Mouse (Mus musculus): ENCODE measurements around the gene B3galt1. TPM values are rescaled to one million over a fixed set of nuclear protein-coding genes. Genes with fewer than 3 reads are reported as not detected.

Gene B3galt1
- total RNA-seq, 2 experiments from 2014 or later = 104 to 113 TPM

DNA sequence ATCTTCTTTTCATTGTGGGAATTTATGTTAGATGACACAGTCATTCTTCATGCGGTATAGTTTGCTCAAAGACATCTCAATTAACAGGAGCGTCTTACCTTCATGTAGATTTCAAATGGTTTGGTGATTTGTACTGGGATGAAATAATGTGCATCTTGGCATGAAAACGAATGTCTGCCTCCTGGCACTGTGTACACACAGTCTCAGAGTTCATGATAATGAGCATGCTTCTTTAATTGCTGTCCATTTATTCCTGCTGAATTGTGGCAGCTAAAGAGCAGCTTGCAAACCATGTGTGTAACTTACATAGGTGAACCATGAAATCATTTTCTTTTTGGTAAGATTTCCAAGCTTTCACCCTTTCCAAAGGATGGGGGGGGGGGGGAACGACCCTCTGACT is 112.0 kb downstream of the B3galt1 start:
- intact Hi-C loops (cut with DNase I) = no loop called here
- DNase-seq = peak; percentile 2

DNA sequence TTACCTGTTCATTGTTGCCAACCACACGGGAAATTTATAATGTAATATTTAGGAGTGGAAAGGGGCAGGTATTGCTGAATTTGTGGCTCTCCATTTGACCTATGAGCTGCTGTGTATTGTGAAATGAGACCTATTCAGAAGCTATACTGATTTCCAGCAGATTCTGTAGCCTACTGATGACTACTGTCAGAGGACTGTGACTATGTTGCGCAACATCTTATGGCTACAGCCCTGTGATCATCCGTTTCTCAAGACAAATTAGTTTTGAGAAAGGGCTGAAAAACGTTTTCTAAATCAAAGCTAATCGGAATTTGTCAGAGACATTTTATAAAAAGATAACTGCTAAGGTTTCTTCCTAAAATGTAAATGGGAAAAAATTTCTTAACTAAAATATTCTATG is 158.6 kb downstream of the B3galt1 start:
- no peak for DNase-seq
- intact Hi-C loops (cut with DNase I) = no loop called here

GRCm38 (mm10) chr2:67730771-67731170 is 165.1 kb downstream of the B3galt1 start:
- intact Hi-C loops (cut with DNase I) = no loop called here
- DNase-seq = peak; percentile 3

DNA sequence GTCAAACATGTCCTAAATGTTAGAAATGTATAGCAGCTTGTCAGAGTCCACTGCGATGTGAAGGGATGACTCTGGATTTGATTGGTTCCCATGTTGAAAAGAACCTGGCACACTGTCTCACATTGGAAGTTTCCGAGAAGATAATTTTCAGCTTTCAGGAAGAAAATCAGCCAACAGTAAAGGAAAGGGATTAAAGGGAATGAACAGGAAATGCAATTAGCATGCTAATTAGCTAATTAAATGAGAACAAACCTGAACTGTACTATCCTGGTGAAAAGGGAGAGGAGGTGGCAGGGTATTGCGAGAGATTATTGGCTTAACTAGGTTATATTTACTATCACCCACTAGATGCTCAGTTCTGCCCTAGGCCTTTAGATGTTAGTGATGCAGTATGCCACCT is 185.9 kb downstream of the B3galt1 start:
- no peak for DNase-seq
- intact Hi-C loops (cut with DNase I) = no loop called here

DNA sequence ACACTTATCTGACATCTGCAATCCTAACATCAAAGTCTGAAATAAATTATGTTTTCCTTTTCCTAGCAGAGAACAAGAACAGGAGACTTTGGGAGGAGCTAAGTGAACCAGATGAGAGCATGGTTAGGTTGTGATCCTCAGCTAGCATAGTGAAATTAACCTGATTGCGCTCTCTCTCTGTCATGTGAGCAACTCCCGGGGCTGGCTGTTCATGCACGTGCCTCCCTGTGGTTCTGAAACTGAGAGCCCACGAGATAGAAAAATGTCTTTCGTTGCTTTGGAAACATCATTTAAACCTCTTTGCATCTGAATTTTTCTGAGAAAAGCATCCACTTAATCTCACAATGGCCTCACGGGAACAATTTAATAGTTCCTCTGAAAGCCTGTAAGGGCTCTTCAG is 190.8 kb downstream of the B3galt1 start:
- intact Hi-C loops (cut with DNase I) = no loop called here
- DNase-seq = no peak

DNA sequence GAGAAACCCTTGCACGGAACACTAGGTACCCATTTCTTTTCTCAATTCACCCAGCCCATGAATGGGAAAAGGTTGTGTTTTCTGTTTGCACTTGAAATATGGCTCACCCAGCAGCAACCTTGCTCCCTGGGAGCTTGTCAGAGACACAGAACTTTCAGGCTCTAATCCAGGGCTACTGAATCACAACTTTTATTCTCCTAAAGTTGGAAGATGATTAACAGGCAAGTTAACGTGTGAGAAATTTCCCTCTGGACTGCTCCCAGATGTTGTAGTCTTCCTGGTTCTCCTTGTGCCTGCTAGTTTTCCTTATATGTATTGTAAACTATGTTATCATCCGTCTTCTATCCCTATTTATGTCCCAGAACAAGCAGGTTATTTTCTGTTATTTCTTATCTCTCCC is 221.9 kb downstream of the B3galt1 start:
- intact Hi-C loops (cut with DNase I) = no loop called here
- no peak for DNase-seq

GRCm38 (mm10) chr2:67797561-67797960 is 231.9 kb downstream of the B3galt1 start:
- DNase-seq = no peak
- intact Hi-C loops (cut with DNase I) = no loop called here

- intact Hi-C loops (cut with DNase I) = no loop called here
Observed at GRCm38 (mm10) chr2:67799981-67800380, 234.3 kb downstream of the B3galt1 start.

DNA sequence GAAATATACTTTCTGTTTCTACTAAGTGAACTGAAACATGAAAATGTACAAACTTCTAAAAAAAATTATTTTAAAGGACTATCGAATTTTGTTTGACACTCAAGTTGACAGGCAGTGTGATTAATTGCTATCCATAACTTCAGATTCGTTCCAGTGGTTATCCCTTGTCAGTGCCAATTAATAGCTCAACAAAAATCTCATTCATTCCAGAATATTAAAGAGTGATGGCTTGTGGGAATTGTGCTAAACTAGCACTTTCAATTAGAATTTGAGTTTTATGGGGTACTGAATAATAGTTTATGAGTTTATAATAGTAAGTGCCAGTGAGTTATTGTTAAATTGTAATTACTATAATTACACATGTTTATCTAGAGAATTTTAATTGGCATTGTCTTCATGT is 250.5 kb downstream of the B3galt1 start:
- intact Hi-C loops (cut with DNase I) = no loop called here
- DNase-seq = no peak

More at GRCm38 (mm10) chr2:67799981-67800380, 234.3 kb downstream of the B3galt1 start:
- DNase-seq = no peak

GRCm38 (mm10) chr2:67818014-67818413 is 252.3 kb downstream of the B3galt1 start:
- peak; percentile 8 for DNase-seq
- intact Hi-C loops (cut with DNase I) = no loop called here

DNA sequence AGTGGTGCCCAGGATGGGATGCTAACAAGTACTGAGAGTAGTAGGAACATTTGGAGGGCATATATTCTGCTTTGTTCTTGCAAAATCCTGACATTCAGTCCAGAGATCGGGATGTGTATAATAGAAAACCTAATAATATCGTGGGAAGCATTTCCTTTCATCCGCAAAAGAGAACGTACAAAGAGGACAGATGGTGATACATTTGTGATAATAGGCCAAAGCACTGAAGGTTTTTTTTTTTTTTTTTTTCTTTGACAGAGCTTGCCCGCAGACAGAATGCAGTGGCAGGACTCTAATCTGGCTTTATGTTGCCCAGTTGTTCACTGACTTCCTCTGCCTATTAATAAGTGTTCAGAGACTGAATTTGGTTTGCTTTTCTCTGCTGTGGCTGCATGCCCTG is 256.7 kb downstream of the B3galt1 start:
- intact Hi-C loops (cut with DNase I) = no loop called here
- DNase-seq = no peak

- intact Hi-C loops (cut with DNase I) = no loop called here
- DNase-seq = no peak
Observed at GRCm38 (mm10) chr2:67827697-67828096, 262.0 kb downstream of the B3galt1 start.

DNA sequence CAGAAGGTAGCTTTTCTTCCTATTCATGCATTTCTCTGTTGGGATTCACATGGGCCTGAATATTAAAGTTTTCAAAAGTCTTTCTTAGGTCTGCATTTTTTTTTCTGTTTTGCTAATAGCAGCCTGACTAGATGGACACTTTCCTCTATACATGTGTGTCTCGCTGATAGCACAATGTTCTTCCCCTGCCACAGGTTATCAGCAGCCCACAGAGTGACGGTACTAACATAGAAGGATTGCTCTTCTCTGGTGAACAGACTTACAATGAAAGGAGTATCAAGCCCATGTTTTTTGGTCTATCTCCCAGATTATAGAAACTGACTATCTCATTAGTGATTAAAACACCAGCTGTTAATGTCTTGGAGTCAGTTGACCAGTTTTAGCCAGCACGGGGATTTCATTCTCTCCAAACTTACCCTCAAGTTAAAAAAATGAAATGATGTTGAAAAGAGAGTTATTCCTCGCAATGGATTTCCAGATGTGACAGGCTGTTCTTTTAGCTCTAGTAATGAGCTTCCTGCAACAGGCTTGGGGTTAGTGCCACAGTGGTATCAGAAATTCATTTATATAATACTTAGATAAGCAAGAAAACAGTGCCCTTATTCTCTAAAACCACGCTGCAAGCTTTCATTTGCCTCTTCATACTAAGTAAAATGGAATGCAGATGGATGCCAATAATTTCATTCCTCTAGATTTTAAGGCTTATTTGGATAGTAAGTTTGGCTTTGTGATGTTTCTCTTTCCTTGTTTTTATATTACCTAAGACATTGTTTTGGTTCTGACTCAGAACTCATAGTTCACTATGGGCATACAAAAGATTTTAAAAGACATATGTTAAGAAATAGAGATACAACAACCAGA is 263.6 kb downstream of the B3galt1 start:
- intact Hi-C loops (cut with DNase I) = no loop called here
- no peak for DNase-seq

DNA sequence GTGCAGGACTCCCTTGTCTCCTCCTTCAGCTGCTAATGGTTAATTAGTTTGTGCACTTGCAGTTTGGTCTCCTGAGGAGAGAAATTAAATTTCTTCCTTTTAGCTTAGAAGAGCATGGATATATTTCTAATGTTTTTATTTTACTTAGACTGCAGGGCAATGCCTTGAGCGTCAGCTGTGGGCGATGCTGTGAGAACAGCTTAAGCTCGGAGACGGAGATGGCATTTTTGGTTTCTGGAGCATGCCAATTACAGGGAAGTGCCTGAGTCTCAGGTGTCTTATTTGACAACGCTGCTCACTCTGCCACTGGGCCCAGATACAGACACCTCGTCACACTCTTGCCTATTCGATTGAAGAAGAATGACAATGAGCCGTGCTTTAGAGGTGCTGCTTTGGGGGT is 282.1 kb downstream of the B3galt1 start:
- intact Hi-C loops (cut with DNase I) = no loop called here
- no peak for DNase-seq

DNA sequence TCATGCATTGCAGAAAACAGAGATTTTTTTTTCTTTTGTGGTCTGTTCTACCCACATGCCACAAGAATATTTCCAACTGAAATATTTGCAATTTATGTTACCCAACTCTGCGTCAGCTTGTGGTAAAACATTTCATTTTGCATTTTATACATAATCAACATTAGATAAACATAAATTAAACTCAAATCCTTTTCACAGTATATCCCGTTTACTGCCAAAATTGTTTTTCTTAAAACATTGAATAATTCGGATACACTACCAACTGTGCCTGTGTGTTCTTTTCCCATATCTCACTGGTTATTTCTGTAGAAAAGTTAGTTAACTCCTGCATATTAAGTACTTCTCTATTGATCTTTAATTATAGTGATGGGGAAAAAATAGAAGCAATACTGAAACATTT is 285.1 kb downstream of the B3galt1 start:
- intact Hi-C loops (cut with DNase I) = no loop called here
- DNase-seq = no peak

DNA sequence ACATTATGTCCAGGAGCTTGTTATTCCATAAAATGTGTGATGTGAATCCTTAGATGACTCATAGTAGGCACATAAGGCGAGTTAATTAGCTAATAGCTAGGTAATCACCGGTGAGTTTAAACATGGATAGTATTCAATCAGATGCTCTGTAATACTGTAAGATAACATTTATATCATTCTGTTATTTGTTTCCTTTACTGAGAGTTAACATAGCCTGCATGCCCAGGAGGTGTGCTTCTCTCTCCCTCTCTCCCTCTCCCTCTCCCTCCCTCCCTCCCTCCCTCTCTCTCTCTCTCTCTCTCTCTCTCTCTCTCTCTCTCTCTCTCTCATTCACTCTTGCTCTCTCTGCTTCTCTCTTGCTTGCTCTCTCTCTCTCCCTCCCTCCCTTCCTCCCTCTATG is 292.7 kb downstream of the B3galt1 start:
- intact Hi-C loops (cut with DNase I) = no loop called here
- no peak for DNase-seq

GRCm38 (mm10) chr2:67859004-67859403 is 293.3 kb downstream of the B3galt1 start:
- DNase-seq = no peak
- intact Hi-C loops (cut with DNase I) = no loop called here

DNA sequence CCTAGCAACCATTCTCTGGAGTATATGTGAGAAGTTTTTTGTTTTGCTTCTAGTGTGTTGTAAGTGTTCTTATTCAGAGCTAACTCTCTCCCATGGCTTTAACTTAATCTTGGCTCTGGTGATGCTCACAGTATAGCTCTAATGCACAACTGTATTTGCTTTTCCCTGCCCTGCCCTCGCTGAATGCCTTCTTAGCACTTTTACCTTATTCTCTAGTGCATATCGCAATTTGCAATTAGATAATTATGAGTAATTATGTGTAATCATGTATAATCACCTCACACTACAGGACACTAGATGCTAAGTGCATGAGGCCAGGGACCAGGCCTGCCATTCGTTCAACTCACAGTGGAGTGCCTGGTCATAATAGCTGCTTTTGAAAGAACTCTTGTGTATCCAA is 307.7 kb downstream of the B3galt1 start:
- DNase-seq = no peak
- intact Hi-C loops (cut with DNase I) = no loop called here

DNA sequence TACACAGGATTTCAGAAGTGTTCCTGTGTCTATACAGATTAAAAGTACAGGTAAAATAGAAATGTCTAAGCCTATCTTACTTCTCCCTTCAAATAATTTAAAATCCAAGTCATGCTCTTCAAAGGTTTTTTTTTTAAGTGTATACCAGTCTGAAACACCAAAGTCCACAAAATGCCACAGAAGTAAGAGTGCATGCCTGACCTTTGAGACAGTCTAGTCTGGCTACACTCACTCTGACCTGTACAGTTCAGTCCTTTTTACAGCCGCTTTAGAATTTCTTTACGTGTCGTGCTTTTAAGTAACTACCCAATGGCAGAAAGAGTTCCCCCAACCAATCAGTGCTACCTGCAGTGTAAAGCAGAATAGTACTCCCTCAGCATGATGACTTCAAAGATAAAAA is 314.2 kb downstream of the B3galt1 start:
- DNase-seq = no peak
- intact Hi-C loops (cut with DNase I) = no loop called here

DNA sequence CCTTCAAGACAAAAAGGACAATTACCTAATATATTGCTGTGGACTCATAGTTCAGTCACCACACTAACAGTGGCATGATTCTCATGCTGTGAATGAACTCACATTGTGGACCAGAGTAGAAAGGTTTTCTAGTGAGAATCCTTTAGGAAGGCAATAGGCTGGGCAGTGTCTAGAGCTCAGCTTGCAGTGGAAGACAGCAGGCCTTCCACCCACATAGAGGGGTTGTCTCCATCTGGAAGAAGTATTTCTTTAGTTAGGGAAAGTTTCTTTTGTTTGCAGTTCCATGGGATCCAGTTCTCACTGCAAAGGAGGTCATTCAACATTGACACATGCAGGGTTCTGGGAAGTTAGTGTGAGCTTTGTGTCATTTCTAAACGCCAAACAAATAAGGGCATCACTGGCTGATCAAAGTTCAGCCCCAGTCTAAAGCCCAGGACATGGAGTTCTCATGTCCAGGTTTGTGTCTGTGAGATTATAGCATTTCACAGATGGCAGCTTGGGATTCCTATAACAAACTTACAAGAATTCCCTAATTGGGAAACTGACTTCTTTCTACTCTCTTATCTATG is 316.1 kb downstream of the B3galt1 start:
- intact Hi-C loops (cut with DNase I) = no loop called here

DNA sequence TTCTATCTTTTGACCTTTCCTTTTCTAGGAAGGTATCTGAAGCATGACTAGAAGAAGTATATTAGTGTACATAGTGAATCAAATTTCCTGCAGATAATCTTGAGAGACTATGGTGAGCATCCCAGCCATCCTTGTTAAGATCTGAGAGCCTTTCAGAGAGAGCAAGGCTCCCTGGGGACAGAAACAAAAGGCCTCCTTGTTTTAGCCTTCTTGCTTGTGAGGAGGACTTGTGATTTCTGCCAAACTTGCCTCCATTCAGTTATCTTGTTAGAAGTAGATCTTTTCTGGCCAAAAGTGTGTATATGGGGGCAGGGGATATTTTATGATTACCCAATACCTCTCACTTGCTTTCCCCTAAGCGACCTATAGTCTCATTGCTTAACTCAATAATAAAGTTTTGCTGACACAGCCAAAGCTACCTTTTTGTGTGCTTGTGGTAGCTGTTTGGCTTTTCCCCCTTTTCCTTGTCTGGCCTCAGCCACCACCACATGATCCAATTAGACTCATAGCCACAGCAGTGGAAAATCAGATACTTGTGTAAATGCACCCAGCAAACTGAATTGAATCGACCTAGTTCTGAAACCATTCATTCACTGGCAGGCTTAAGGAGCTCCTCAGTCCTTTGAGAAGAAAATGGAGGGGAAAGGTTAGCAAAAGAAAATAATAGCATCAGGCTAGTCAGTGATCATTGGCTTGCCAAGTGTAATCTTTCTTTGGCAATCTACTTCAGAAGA is 332.5 kb downstream of the B3galt1 start:
- intact Hi-C loops (cut with DNase I) = no loop called here
- DNase-seq = no peak

More for the DNA sequence above, 316.1 kb downstream of the B3galt1 start:
- DNase-seq = no peak

DNA sequence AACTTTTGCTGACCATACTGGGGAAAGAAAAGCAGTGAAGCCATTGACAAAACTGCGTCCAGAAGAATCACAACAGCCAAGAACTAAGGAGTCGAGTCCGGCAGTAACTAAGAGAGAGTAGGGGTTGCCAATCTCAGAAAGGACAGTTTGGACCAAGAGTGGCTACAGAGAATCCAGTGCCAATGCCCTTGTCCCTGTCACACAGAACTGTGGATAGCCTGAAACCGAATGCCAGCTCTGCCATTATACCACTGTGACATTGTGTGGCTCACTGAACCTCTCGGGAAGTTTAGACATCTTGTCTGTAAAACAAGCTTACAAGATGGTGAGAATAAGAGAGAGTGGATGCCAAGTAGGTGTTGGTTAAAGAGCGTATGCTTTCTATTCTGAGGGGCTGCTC is 335.9 kb downstream of the B3galt1 start:
- DNase-seq = no peak
- intact Hi-C loops (cut with DNase I) = no loop called here

Data from left cerebral cortex, postnatal 4 days (tissue).